Comparison of ENCODE assay signal across 12 mouse cellular contexts in genomic region chr5:146479564-146479963, GRCm38 (mm10). TPM values are rescaled to one million over a fixed set of nuclear protein-coding genes. Genes with fewer than 3 reads are reported as not detected.
DNase-seq lines count a peak whose midpoint lies in the region; TF ChIP-seq lines count a peak whose summit lies in the region.
"Not testable (repeated sequence)": the region's sequence is repeated elsewhere in the genome, so short reads cannot be mapped to it uniquely, and the experiment has no call there.
"Had no signal": no experiment of that assay in that cellular context is flagged by ENCODE, and none has a peak within 500 bp of the region (broad histone marks: within the 10 kb centered on the region; RNA-seq: fewer than 3 reads in every experiment).

No protein-coding gene starts in this region.

- DNase-seq in adipocyte (ENCODE audit: low spot score), result peak; percentile 30
- DNase-seq in cerebellum, adult 11-12 months, result peak; percentile 42
- peak; percentile 39 to 68 for DNase-seq in frontal cortex, postnatal 36 days (ENCODE audit: low spot score in 2 of 2)
- DNase-seq in kidney, adult 18-20 months, result peak; percentile 49
- peak; percentile 34 to 51 for DNase-seq in layer of hippocampus, postnatal 14 days (ENCODE audit: low spot score in 2 of 2)
- DNase-seq in lung, adult 2 months, result peak; percentile 14
- peak; percentile 56 to 62 for DNase-seq in right cerebral cortex, adult 2 months (ENCODE audit: low spot score in 2 of 2)

- WGBS in lung, adult 2 months, result 8% methylated on average over 4 of the region's 4 CpGs

- H3K4me3 ChIP-seq in lung, adult 2 months (replicated peaks; ENCODE audit: extremely low read depth, low read depth, low read length), result not testable (repeated sequence)

- H3K4me1 ChIP-seq in lung, adult 2 months (ENCODE audit: control insufficient read depth, insufficient read depth, low read length), result not testable (repeated sequence)

- TF ChIP-seq CTCF in lung, adult 2 months (IDR thresholded peaks at IDR 0.05; ENCODE audit: insufficient read depth, low read length), result peak; percentile 10; the same call in 1 of the 2 replicates

- not testable (repeated sequence) for TF ChIP-seq POLR2A in lung, adult 2 months (IDR thresholded peaks at IDR 0.05; ENCODE audit: borderline replicate concordance, extremely low read depth, low read depth, low read length)

RNA-seq across cellular contexts. Expression of gene Gm6408, which starts 2.2 kb away (rescaled TPM):
- total RNA-seq in layer of hippocampus, postnatal 14 days (2021), result not detected
- polyA plus RNA-seq in lung, adult 2 months (2012; rRNA removed), result not detected in 2 replicates
- polyA plus RNA-seq: heart, embryonic 12.5 days; inflammation-experienced regulatory T-cells, adult 6 months; limb, embryonic 11.5 days; myocyte had no signal

RNA-seq across cellular contexts. Expression of gene Gm6370, which starts 11.6 kb away (rescaled TPM):
- total RNA-seq in layer of hippocampus, postnatal 14 days (2021), result not detected
- not detected in 2 replicates for polyA plus RNA-seq in lung, adult 2 months (2012; rRNA removed)
- polyA plus RNA-seq: frontal cortex, adult 2 months; heart, embryonic 12.5 days; inflammation-experienced regulatory T-cells, adult 6 months; limb, embryonic 11.5 days; myocyte had no signal

RNA-seq across cellular contexts. Expression of gene 4930449I24Rik, which starts 22.6 kb away (rescaled TPM):
- not detected for total RNA-seq in layer of hippocampus, postnatal 14 days (2021)
- not detected in 2 replicates for polyA plus RNA-seq in lung, adult 2 months (2012; rRNA removed)
- polyA plus RNA-seq: frontal cortex, adult 2 months; heart, embryonic 12.5 days; inflammation-experienced regulatory T-cells, adult 6 months; limb, embryonic 11.5 days; myocyte had no signal

RNA-seq across cellular contexts. Expression of gene Gm3402, which starts 34.4 kb away (rescaled TPM):
- total RNA-seq in layer of hippocampus, postnatal 14 days (2021), result not detected
- polyA plus RNA-seq in lung, adult 2 months (2012; rRNA removed), result not detected in 2 replicates
- polyA plus RNA-seq: frontal cortex, adult 2 months; heart, embryonic 12.5 days; inflammation-experienced regulatory T-cells, adult 6 months; limb, embryonic 11.5 days; myocyte had no signal

RNA-seq across cellular contexts. Expression of gene Gm3404, which starts 46.0 kb away (rescaled TPM):
- not detected for total RNA-seq in layer of hippocampus, postnatal 14 days (2021)
- not detected in 2 replicates for polyA plus RNA-seq in lung, adult 2 months (2012; rRNA removed)
- polyA plus RNA-seq: frontal cortex, adult 2 months; heart, embryonic 12.5 days; inflammation-experienced regulatory T-cells, adult 6 months; limb, embryonic 11.5 days; myocyte had no signal
